Comparison of ENCODE assay signal across 8 mouse cellular contexts in genomic region chr7:82173540-82173939, GRCm38 (mm10). TPM values are rescaled to one million over a fixed set of nuclear protein-coding genes. Genes with fewer than 3 reads are reported as not detected.
DNase-seq lines count a peak whose midpoint lies in the region; ATAC-seq and TF ChIP-seq lines count a peak whose summit lies in the region.

Gene Sh3gl3 (plus strand): TSS chr7:82173840.

- peak within 1 kb of the TSS; percentile 92 for H3K4me2 ChIP-seq in embryonic facial prominence, embryonic 11.5 days (ENCODE audit: low read depth, low read length)
- H3K4me2 ChIP-seq in hindbrain, postnatal 0 days (ENCODE audit: low read depth, low read length): peak within 1 kb of the TSS; percentile 84

- H3K4me3 ChIP-seq in kidney, adult 2 months (ENCODE audit: insufficient read depth, low read depth, low read length): peak within 1 kb of the TSS; percentile 22; the same call in 1 of the 2 replicates
- peak within 1 kb of the TSS; percentile 73 for H3K4me3 ChIP-seq in embryonic facial prominence, embryonic 11.5 days (ENCODE audit: low read depth, low read length)
- peak within 1 kb of the TSS; percentile 79 for H3K4me3 ChIP-seq in hindbrain, postnatal 0 days (ENCODE audit: low read length)
- peak within 1 kb of the TSS; percentile 81 for H3K4me3 ChIP-seq in midbrain, embryonic 10.5 days

- ATAC-seq in embryonic facial prominence, embryonic 11.5 days (replicated peaks; ENCODE audit: insufficient number of reproducible peaks, low FRiP score, low TSS enrichment, low read depth): no peak
- ATAC-seq in hindbrain, postnatal 0 days: no peak

- H3K9ac ChIP-seq in embryonic facial prominence, embryonic 11.5 days (replicated peaks; ENCODE audit: low read length): peak within 1 kb of the TSS; percentile 67
- peak within 1 kb of the TSS; percentile 85 for H3K9ac ChIP-seq in hindbrain, postnatal 0 days (replicated peaks; ENCODE audit: low read length)

- H3K36me3 ChIP-seq in kidney, adult 2 months (ENCODE audit: control insufficient read depth, insufficient read depth, low read length): no peaks in the 10 kb centered on the region
- H3K36me3 ChIP-seq in embryonic facial prominence, embryonic 11.5 days (replicated peaks; ENCODE audit: control insufficient read depth, insufficient read depth, low read depth, low read length): no peaks in the 10 kb centered on the region
- H3K36me3 ChIP-seq in hindbrain, postnatal 0 days (ENCODE audit: insufficient read depth, low read length): no peaks in the 10 kb centered on the region
- no peaks in the 10 kb centered on the region for H3K36me3 ChIP-seq in midbrain, embryonic 10.5 days

- H3K4me1 ChIP-seq in kidney, adult 2 months (ENCODE audit: control insufficient read depth, insufficient read depth, low read length): no peaks in the 10 kb centered on the region
- H3K4me1 ChIP-seq in embryonic facial prominence, embryonic 11.5 days (ENCODE audit: control insufficient read depth, insufficient read depth, low read length): no peaks in the 10 kb centered on the region; the same call in 1 of the 2 replicates
- 0 out of 2 replicates have a peak, but pooled peaks cover 5% of the 10 kb centered on the region for H3K4me1 ChIP-seq in hindbrain, postnatal 0 days (ENCODE audit: insufficient read depth, low read length)
- peaks cover 15% of the 10 kb centered on the region for H3K4me1 ChIP-seq in midbrain, embryonic 10.5 days

- H3K9me3 ChIP-seq in embryonic facial prominence, embryonic 11.5 days (replicated peaks; ENCODE audit: control insufficient read depth, low read length): no peaks in the 10 kb centered on the region
- no peaks in the 10 kb centered on the region for H3K9me3 ChIP-seq in hindbrain, postnatal 0 days (ENCODE audit: low read length)
- 0 out of 2 replicates have a peak, but pooled peaks cover 7% of the 10 kb centered on the region for H3K9me3 ChIP-seq in midbrain, embryonic 10.5 days (replicated peaks)

- H3K27ac ChIP-seq in kidney, adult 2 months (ENCODE audit: insufficient read depth, low read depth, low read length): no peak within 1 kb of the TSS
- H3K27ac ChIP-seq in embryonic facial prominence, embryonic 11.5 days (replicated peaks; ENCODE audit: low read depth, low read length): no peak within 1 kb of the TSS
- peak within 1 kb of the TSS; percentile 83 for H3K27ac ChIP-seq in hindbrain, postnatal 0 days
- peak within 1 kb of the TSS; percentile 79 for H3K27ac ChIP-seq in midbrain, embryonic 10.5 days (replicated peaks)

- TF ChIP-seq CTCF in kidney, adult 2 months (conservative IDR thresholded peaks at IDR 0.05; ENCODE audit: insufficient read depth, insufficient read length, low read depth, low read length): no peak
- no peak for TF ChIP-seq CTCF in hindbrain, postnatal 0 days (IDR thresholded peaks at IDR 0.05; ENCODE audit: low read depth)

- H3K27me3 ChIP-seq in kidney, adult 2 months (replicated peaks; ENCODE audit: control insufficient read depth, insufficient read depth, low read length): peaks cover 3% of the 10 kb centered on the region
- H3K27me3 ChIP-seq in embryonic facial prominence, embryonic 11.5 days (ENCODE audit: control insufficient read depth, insufficient read depth, low read length): no peaks in the 10 kb centered on the region
- no peaks in the 10 kb centered on the region for H3K27me3 ChIP-seq in hindbrain, postnatal 0 days (ENCODE audit: insufficient read depth, low read length)
- peaks cover 36% of the 10 kb centered on the region for H3K27me3 ChIP-seq in midbrain, embryonic 10.5 days (ENCODE audit: low read depth, poor library complexity, severe bottlenecking)

- WGBS in kidney, adult 2 months: 77% methylated on average over 3 of the region's 3 CpGs
- 86% methylated on average over 3 of the region's 3 CpGs for WGBS in embryonic facial prominence, embryonic 11.5 days
- WGBS in hindbrain, postnatal 0 days: 88% methylated on average over 3 of the region's 3 CpGs
- WGBS in midbrain, embryonic 10.5 days: 87% methylated on average over 3 of the region's 3 CpGs

- DNase-seq in kidney, adult 2 months: no peak
- DNase-seq in kidney, postnatal 4 days: no peak
- DNase-seq in embryonic facial prominence, embryonic 11.5 days (ENCODE audit: low spot score): no peak
- DNase-seq in hindbrain, postnatal 0 days (ENCODE audit: low spot score): no peak
- DNase-seq in midbrain, embryonic 10.5 days (ENCODE audit: low spot score): no peak
- DNase-seq in ovary, postnatal 10 days (ENCODE audit: low spot score): no peak
- no peak for DNase-seq in right cerebral cortex, postnatal 36 days (ENCODE audit: low spot score in 2 of 2)
- DNase-seq in frontal cortex, postnatal 36 days (ENCODE audit: low spot score in 2 of 2): no peak

- TF ChIP-seq POLR2A in kidney, adult 2 months (IDR thresholded peaks at IDR 0.05; ENCODE audit: low read depth, low read length): no peak

RNA-seq across cellular contexts. Expression of gene Sh3gl3, which starts in this region (rescaled TPM):
- polyA plus RNA-seq in kidney, adult 2 months (2012; rRNA removed): 0.26 and 0.36 TPM in 2 replicates
- polyA plus RNA-seq in embryonic facial prominence, embryonic 11.5 days (2014; fragmentation: Nextera tagmentation; extraction: Ambion mirVana): 38.4 and 42.6 TPM in 2 replicates
- total RNA-seq in hindbrain, postnatal 0 days (2014; rRNA removed): 35.8 and 40.5 TPM in 2 replicates
- 77.5 and 79.0 TPM in 2 replicates for polyA plus RNA-seq in hindbrain, postnatal 0 days (2015; fragmentation: Nextera tagmentation; extraction: Ambion mirVana)
- 5.0 and 7.0 TPM in 2 replicates for polyA plus RNA-seq in midbrain, embryonic 10.5 days (2016; fragmentation: Nextera tagmentation; extraction: Ambion mirVana)

Comparison
In these comparisons a context has a peak if more than half of its experiments do, and no peak if none do; other contexts are left out.
1. H3K27ac ChIP-seq: peak in hindbrain, postnatal 0 days (single experiment) and midbrain, embryonic 10.5 days (single experiment); none in kidney, adult 2 months (single experiment) and embryonic facial prominence, embryonic 11.5 days (single experiment).
2. H3K4me3 ChIP-seq: peak in every context shown above with its lines; median percentile 81 in midbrain, embryonic 10.5 days; 79 in hindbrain, postnatal 0 days; 73 in embryonic facial prominence, embryonic 11.5 days; 22 in kidney, adult 2 months.